Mouse (Mus musculus) B cell, adult 2 months (primary cell): Measurements from ENCODE around the gene Sptlc3.

Source experiments
- DNase-seq, 2 experiments: peaks; one replicate each; pipeline ENCODE4 v3.0.0; 2022

Gene Sptlc3

DNA sequence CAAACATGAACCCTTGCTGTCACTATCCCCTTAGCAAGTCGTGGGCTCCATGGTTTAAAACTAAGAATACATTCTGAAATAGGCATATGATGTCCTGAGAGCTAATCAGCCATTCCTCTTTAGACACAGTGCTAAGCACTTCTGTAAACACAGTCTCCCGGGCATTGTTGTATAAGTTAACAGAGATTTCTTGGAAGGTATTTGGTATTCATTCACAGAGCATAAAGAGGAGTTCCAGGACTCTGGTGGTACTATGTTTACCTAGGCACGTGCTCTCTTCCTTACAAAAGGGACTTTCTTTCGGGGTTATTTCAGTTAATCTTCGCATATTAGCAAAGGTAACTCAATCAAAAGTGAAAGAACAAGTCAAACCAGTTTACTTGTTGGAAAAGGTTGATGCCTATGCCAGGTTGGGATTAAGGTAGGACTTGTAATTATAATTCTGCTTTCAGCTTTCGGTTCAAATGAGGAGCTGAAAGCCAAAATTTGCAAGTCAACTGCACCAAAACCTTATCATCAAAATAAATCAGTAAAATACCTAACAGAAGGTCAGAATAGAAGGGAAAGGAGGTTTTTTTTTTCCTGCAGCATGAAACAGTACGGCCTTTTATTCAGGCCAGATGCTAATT, 148.2 kb downstream of the Sptlc3 start:
- no peak for DNase-seq

DNA sequence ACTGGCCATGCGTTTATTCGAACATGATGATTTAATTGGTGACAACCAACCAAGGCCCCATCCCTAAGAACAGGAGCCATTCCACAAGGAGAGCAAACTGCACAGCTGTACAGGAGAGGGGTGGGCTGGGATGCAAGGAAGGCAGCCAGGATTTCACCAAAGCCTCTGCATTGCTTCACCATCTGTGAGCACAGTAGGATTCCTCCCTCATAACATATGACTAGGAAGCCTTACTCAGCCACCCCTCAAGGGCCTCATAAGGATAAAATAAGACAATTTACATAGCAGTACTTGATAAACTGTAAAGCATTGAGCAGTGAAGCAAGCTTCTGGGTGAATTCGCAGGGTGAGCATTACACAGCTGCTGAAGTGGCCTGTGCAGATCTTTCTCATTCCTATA, 155.8 kb downstream of the Sptlc3 start:
- DNase-seq = no peak

DNA sequence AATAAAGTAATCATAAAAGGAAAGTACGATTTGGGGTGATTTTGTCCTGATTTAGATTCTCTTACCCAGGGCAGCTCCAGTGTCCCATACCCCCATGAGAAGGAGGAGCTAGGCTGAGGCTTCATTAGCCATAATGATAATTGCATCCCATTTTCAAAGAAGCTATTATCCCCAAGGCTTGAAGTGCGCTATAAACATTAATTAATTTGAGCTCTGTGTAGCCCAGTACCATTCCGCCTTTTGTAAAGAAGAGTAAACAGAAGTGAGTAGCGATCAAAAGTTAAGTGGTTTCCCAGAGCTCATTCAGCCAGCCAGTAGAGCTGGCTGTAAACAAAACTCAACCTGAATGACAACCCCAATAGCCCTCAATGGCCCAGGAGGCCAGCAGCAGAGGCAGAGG, 163.0 kb downstream of the Sptlc3 start:
- no peak for DNase-seq

DNA sequence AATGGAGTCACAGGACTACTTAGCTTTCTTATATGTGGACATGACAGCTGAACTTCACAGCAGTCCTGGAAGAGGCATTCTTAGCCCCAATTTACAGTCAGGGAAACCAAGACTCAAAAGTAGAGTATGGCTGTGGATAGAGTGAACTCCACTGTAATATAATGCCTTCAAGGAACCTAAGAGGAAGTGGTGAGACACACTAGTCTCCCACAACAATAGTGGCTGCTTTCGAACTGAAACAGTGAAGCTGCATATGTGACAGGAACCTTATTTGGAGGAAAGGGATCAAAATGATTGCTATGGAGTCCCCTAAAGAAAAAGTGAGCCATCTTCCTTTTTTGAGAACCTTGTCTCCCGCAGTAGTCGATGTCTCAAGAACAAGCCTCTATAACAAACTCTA, 178.1 kb downstream of the Sptlc3 start:
- no peak for DNase-seq

DNA sequence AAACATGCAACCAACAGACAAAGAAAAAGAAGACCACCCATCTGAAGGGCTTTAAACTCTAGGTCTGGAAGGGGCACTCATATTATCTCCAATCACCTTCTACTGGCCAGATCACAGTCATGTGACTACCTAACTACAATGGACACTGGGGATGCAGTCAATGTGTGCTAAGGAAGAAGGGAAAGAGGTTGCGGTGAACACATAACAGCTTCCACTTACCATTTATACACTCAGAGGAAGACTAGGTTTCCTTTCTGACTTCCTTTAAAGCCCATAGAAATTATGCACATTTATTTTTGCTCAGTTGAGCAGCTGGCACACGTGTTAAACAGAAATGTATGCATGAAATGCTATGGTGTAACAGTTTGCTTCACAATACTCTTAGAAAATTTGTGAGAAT, 178.7 kb downstream of the Sptlc3 start:
- no peak for DNase-seq

DNA sequence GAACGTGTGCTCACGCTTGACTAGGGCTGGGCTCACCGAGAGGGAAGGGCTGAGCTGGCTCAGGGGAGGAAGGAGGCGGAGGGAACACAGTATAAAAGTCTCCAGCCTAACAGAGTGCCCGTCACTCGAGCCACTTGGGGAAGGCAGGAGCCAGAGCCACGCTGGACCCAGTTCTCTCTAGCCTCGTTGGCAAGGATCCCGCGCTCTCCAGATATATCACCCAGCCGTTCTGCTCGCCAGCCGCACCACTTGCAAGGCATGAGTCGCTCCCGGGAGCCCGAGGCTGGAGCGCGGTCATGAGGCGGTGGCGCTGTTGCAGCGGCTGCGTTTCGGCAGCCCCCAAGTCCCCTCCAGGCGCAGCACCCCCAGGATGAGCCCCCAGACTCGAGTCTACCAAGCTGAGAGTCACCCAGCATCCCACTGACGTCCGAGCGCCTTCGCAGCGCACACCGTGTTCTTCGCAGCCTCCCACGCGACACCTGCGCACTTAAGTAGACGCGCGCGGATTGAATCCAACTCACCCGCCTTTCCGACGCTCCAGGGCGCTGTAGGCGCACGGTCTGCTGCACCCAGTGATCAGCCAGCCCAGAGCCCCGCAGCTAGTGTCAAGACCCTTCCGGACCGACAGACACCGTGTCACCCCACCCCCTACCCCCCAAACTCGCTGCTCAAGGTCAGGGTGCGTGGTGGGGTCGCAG, 183.5 kb downstream of the Sptlc3 start:
- DNase-seq = no peak

DNA sequence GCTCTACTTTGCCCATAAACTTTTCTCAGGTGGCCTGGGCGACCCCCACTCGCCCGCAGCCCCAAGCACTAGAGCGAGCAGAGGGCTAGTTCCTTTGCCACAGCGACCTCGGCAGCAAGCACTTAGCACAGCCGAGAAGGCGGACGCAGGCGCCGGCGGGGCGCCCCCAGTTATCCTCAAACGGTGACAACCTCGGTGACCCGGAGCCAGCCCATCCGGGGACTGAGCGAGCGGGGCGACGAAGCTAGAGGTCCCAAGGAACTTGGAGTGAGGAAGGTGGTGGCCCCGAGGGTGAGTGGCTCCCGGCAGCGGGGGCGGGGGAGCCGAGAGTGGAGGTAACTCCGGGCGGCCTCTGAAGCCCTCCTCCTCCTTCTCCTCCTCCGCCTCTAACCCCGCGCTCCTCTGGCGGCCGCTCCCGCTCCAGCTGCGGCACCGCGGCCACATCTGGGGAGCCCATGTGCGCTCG, 184.1 kb downstream of the Sptlc3 start, which contains the start of gene Ism1:
TSS of gene Ism1 (plus strand) at position 370 of the 466 bp plus-strand sequence.
- DNase-seq = no peak

DNA sequence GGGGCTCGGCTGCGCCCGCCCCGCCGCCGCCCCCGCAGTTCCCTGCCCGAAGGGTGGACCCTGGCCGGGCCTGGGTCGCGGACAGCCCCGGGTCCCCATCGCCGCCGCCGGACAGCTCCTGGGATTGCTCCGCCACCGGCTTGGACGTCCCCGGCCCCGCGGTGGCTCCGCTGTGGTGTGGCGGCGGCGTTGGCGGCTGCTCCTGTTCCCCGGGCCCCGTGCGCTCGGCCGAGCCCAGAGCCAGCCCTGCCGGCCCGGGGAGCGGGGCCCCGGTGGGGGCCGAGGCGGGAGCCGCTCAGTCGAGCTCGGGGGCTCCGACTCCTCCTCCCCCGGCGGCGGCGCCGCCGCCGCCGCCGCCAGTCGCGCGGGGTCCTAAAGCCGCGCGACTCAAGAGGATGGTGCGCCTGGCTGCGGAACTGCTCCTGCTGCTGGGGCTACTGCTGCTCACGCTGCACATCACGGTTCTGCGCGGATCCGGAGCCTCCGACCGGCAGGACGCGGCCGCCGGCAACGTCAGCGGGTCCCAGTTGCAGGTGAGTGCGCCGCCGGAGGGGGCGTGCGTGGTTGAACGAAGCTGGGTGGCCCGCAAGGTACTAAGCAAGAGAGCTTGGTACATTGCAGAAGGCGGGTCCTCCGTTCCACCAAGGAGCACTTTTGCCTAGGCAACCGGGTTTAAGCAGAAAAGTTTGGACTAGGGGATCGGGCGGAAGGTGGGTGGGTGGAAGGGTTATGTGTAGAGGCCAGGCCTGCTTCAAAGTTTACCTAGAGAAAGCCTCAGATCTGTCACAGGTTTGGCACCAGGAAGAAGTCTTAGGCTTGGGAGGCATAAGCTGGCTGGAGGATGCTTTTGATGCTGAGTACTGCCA, 184.8 kb downstream of the Sptlc3 start:
- DNase-seq = no peak

DNA sequence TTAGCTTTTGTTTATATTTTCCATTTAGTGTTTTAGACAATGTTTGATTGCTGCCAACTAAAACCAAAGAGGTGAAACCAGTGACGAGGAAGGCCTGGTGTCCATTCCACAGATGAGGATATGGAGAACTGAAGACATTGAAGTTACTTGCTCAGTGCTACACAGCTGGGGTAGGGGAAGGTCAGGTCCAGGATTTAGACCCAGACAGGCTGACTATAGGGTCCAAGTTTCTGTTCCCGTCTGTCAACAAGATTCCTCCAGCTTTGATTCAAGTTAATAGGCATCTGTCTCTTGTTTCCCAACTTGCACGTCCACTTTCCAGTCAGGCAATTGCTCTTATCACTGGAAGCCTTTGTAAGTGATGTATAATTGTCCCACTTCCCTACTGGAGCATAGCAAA, 188.8 kb downstream of the Sptlc3 start:
- DNase-seq = no peak
